Mouse (Mus musculus) stomach, embryonic 16.5 days (tissue): Measurements from ENCODE around the gene Secisbp2. TPM values are rescaled to one million over a fixed set of nuclear protein-coding genes. Genes with fewer than 3 reads are reported as not detected.
A peak's percentile ranks its signal among the peaks of the same experiment; 100 is the strongest.
"Not testable (repeated sequence)": the region's sequence is repeated elsewhere in the genome, so short reads cannot be mapped to it uniquely, and the experiment has no call there.

Source experiments
- ATAC-seq: fragments of 200-750 bp; cut with Nextera tagmentation; 2 replicates; pipeline ENCODE4 v1.8.0; 2017; ENCODE audit warnings: moderate number of reproducible peaks, moderate TSS enrichment; ENCODE audit not compliant: insufficient read depth, low FRiP score
- H3K27ac ChIP-seq: fragments of 300-500 bp; sonication (generic); 2 replicates; pipeline ENCODE4 v1.5.1; 2014; ENCODE audit warnings: low read length
- H3K27me3 ChIP-seq: fragments of 300-500 bp; sonication (generic); 2 replicates; pipeline ENCODE4 v1.6.1; 2014; ENCODE audit warnings: low read length, control low read depth, mixed read lengths; ENCODE audit not compliant: control insufficient read depth, insufficient read depth
- H3K36me3 ChIP-seq: fragments of 300-500 bp; sonication (generic); 2 replicates; pipeline ENCODE4 v1.6.1; 2014; ENCODE audit warnings: low read length; ENCODE audit not compliant: control insufficient read depth, insufficient read depth
- H3K4me1 ChIP-seq: fragments of 300-500 bp; sonication (generic); 2 replicates; pipeline ENCODE4 v1.6.1; 2014; ENCODE audit warnings: low read length, control low read depth, mixed read lengths; ENCODE audit not compliant: control insufficient read depth, insufficient read depth
- H3K4me2 ChIP-seq: fragments of 300-500 bp; sonication (generic); 2 replicates; pipeline ENCODE4 v1.6.1; 2014; ENCODE audit warnings: low read depth, low read length, mixed read lengths
- H3K4me3 ChIP-seq: fragments of 300-500 bp; sonication (generic); replicated peaks from 2 replicates; pipeline ENCODE4 v1.5.1; 2014; ENCODE audit warnings: mild to moderate bottlenecking, low read length
- H3K9ac ChIP-seq: fragments of 300-500 bp; sonication (generic); 2 replicates; pipeline ENCODE4 v1.6.1; 2014; ENCODE audit warnings: low read length
- H3K9me3 ChIP-seq: fragments of 300-500 bp; sonication (generic); replicated peaks from 2 replicates; pipeline ENCODE4 v1.6.1; 2016; ENCODE audit warnings: low read length, control low read depth; ENCODE audit not compliant: control insufficient read depth
- WGBS: fragments of 180-500 bp; shearing (Covaris S2); extraction: QIAGEN DNeasy Blood & Tissue Kit; methylation state at CpG from one replicate; pipeline ENCODE4 v1.1.7; 2014; 5-methylcytosine and 5-hydroxymethylcytosine counted together
- polyA plus RNA-seq: library from polyadenylated mRNA; unstranded; fragments of >200 nt; fragmentation: Nextera tagmentation; extraction: Ambion mirVana; gene quantifications from 2 replicates; pipeline ENCODE4 v1.2.1, GENCODE M21; 2015

Secisbp2 gene
- polyA plus RNA-seq, 1 experiment from 2014 or later: 22.6 TPM

DNA sequence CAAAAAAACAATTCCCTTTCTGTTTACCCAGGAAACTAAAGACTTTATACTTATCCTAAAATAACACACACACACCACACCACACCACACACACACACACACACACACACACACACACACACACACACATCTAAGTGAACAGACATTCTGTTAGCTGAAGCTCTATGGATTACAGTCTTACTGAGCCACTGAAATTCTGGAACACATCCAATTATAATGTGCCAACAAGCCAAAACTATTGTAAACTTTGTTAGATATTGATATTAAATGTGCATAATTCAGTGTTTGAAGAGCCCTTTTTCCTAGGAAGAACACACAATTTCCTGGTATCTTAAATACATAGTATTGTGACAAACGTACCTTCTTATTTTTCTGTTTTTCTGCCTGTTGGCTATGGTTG lies 34.2 kb upstream of the Secisbp2 start:
- no peak for ATAC-seq
- no peak overlapping the region for H3K4me3 ChIP-seq
- no peaks in the 10 kb centered on the region for H3K9me3 ChIP-seq
- no peak overlapping the region for H3K27ac ChIP-seq
- no peaks in the 10 kb centered on the region for H3K36me3 ChIP-seq
- no peak overlapping the region for H3K9ac ChIP-seq
- H3K4me1 ChIP-seq: 0 out of 2 replicates have a peak, but pooled peaks cover 3% of the 10 kb centered on the region
- no peak overlapping the region for H3K4me2 ChIP-seq
- WGBS: 53% methylated on average over 1 of the region's 1 CpGs
- H3K27me3 ChIP-seq: no peaks in the 10 kb centered on the region

DNA sequence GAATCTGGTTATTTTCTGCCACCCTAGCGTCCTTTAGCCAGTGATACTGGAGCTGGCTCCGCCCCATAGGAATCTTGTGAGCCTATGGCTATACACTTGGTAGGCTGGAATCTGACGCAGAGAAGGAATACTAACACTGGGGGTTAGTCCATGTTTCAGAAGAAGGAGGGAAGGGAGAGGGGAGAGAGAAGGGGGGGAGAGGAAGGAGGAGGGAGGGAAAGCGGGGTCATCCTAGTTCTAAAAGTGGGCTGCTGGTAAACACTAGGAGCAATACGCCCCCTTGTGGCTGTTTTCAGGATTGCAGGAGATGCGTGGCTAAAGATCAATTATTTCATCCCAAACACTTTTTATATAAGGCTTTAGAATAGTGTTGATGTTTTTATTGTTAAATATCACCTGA lies 33.6 kb upstream of the Secisbp2 start:
- no peak overlapping the region for H3K9ac ChIP-seq

DNA sequence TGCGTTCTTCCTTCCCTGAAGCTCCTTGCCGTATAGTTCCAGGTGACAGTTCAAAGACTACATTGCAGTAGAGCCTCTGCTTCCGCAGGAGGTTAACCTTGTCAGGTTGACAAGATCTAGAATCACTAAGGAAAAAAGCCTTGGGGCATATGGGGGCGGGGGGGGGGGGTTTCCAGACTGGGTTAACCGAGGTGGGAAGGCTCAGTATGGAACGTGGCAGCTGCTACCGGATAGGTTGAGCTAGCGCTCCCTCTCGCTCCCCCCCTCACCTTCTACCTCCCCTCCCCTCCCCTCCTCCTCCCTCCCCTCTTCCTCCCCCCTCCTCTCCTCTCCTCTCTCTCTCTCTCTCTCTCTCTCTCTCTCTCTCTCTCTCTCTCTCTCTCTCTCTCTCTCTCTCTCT lies 32.9 kb upstream of the Secisbp2 start:
- H3K36me3 ChIP-seq: no peaks in the 10 kb centered on the region
- 22% methylated on average over 9 of the region's 9 CpGs for WGBS
- H3K27ac ChIP-seq: no peak overlapping the region
- no peak overlapping the region for H3K9ac ChIP-seq
- no peak overlapping the region for H3K4me3 ChIP-seq
- H3K4me1 ChIP-seq: 0 out of 2 replicates have a peak, but pooled peaks cover 3% of the 10 kb centered on the region
- no peak for ATAC-seq
- no peaks in the 10 kb centered on the region for H3K27me3 ChIP-seq
- no peak overlapping the region for H3K4me2 ChIP-seq
- H3K9me3 ChIP-seq: no peaks in the 10 kb centered on the region

More for the DNA sequence above, 33.6 kb upstream of the Secisbp2 start:
- H3K4me3 ChIP-seq: no peak overlapping the region
- 0 out of 2 replicates have a peak, but pooled peaks have one; percentile 37 for ATAC-seq
- 20% methylated on average over 6 of the region's 6 CpGs for WGBS
- no peaks in the 10 kb centered on the region for H3K27me3 ChIP-seq
- 0 out of 2 replicates have a peak, but pooled peaks cover 3% of the 10 kb centered on the region for H3K4me1 ChIP-seq
- H3K27ac ChIP-seq: no peak overlapping the region
- H3K9me3 ChIP-seq: no peaks in the 10 kb centered on the region
- H3K4me2 ChIP-seq: no peak overlapping the region
- H3K36me3 ChIP-seq: no peaks in the 10 kb centered on the region

DNA sequence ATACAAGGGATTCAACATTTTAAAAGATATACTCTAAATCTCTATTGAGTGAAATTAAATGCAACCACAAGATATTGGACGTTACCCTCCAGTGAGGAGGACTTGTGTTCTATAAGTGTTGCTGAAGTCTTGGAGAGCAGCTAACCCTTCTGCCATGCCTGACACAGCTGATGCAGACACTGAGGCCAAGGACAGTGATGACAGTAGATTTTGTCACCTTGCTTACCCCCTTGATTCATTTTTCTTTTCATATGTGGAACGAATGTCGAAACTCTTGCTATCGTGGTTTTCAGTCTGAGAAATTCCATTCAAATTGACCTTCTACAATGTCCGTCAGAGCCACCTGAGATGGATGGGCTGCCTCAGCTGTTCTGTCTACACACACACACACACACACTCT lies 28.9 kb upstream of the Secisbp2 start:
- H3K9me3 ChIP-seq: no peaks in the 10 kb centered on the region
- H3K4me1 ChIP-seq: no peaks in the 10 kb centered on the region
- ATAC-seq: no peak
- H3K4me3 ChIP-seq: no peak overlapping the region
- H3K9ac ChIP-seq: no peak overlapping the region
- no peak overlapping the region for H3K27ac ChIP-seq
- no peaks in the 10 kb centered on the region for H3K36me3 ChIP-seq
- WGBS: 78% methylated on average over 5 of the region's 5 CpGs
- H3K4me2 ChIP-seq: no peak overlapping the region
- no peaks in the 10 kb centered on the region for H3K27me3 ChIP-seq

DNA sequence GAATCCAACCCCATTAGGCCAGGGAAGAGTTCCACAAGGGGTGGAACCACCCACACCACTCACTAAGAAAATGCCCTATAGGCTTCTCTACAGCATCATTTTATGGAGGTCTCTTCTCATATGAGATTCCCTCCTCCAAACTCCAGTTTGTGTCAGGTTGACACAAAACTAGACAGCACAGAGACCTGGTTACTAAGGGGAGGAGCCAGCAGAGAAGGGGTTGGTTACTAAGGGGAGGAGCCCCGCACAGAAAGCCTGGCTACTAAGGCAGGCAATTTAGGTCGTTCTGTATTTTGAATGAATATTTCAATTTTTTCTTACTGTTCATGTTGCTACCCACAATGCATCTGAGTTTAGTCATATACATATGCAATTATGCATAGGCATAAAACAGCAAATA lies 27.8 kb upstream of the Secisbp2 start:
- no peaks in the 10 kb centered on the region for H3K9me3 ChIP-seq
- WGBS: 85% methylated on average over 2 of the region's 2 CpGs
- H3K4me1 ChIP-seq: no peaks in the 10 kb centered on the region
- ATAC-seq: no peak
- H3K27ac ChIP-seq: no peak overlapping the region
- no peaks in the 10 kb centered on the region for H3K36me3 ChIP-seq
- H3K27me3 ChIP-seq: no peaks in the 10 kb centered on the region
- H3K9ac ChIP-seq: no peak overlapping the region
- no peak overlapping the region for H3K4me3 ChIP-seq
- no peak overlapping the region for H3K4me2 ChIP-seq

DNA sequence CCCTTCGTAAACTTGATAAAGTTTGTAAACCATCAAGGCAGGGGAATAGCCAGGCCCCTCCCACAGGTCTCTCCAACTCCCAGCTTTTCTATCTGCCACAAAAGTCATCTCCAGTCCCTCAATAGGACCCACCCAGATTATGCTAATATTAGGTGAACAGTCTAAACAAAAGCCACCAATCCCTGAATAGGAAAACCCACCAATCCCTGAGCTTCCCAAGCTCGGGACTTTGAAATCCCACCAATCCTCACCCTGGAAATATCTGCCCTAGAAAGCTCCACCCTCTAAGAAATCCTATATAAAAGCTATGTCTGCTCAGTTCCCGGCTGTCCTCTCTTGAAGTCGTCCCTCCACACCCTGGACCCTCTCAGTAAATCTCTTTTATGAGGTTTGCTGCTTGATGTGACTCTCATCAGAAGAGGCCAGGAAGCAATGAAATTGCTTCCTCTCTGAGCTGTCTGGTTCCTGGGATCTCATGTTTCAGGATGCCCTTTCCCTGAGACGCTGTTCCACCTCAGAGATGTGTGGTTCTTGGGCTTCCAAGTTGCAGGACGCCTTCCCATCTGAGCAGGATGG lies 23.1 kb upstream of the Secisbp2 start:
- H3K9ac ChIP-seq: no peak overlapping the region
- ATAC-seq: no peak
- no peaks in the 10 kb centered on the region for H3K36me3 ChIP-seq
- H3K4me2 ChIP-seq: no peak overlapping the region
- WGBS: 76% methylated on average over 6 of the region's 6 CpGs
- H3K4me1 ChIP-seq: no peaks in the 10 kb centered on the region
- H3K27me3 ChIP-seq: no peaks in the 10 kb centered on the region
- no peak overlapping the region for H3K4me3 ChIP-seq
- no peak overlapping the region for H3K27ac ChIP-seq
- no peaks in the 10 kb centered on the region for H3K9me3 ChIP-seq

DNA sequence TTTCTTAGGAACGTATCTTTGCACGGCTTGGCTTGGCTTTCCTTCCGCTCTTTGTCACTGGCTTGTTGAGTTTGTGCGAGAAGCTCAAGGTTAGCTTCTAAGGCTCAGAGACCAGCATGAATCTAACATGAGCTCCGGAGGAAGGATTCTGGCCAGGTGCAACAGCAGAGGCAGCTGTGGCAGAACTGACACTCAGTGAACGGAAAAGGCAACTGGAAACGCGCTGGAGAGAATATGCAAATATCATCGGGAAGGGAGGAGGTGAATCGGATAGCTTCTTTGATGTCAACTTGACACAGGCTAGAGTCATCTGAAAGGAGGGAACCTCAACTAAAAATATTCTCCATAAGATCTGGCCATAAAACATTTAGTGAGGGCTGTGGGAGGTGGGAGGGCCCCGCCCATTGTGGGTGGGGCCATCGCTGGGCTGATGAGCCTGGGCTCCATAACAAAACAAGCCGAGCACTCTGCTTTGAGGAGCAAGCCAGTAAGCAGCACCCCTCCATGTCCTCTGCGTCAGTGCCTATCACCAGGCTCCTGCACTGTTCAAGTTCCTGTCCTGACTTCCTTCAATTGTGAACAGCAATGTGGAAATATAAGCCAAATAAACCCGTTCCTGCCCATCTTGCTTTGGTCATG lies 20.0 kb upstream of the Secisbp2 start:
- Histone ChIP-seq H3K4me1 (no peaks in the 10 kb centered on the region), H3K4me3 (no peak overlapping the region), H3K27ac (no peak overlapping the region), H3K27me3 (no peaks in the 10 kb centered on the region), H3K9me3 (no peaks in the 10 kb centered on the region), H3K9ac (no peak overlapping the region), H3K4me2 (no peak overlapping the region), H3K36me3 (no peaks in the 10 kb centered on the region)
- 76% methylated on average over 15 of the region's 15 CpGs for WGBS
- ATAC-seq: no peak

DNA sequence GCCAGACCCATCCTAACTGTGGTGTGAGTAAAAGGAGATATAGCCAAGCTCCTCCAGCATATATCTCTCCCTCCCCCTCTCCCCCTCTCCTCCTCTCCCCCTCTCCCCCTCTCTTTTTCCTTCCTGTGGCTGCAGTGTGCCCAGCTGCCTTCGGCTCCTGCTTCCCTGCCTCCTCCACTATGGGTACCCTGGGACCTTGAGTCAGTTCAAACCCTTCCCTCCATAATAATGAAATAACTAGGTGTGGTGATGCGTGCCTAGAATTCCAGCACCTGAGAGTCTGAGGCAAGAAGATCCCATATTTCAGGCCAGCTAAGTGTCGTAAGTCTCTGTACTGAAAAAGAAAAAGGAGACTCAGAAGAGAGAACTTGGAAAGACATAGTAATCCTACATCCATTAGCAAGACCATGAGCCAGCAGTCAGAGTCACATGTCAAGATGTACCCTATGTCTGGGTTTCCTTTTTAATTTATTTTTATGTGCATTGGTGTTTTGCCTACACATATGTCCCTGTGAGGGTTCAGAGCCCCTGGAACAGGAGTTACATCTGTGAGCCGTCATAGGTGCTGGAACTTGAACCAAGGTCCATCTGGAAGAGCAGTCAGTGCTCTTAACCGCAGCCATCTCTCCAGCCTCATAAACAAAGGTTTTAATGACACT lies 18.8 kb upstream of the Secisbp2 start:
- no peak overlapping the region for H3K4me2 ChIP-seq
- H3K4me3 ChIP-seq: no peak overlapping the region
- H3K36me3 ChIP-seq: no peaks in the 10 kb centered on the region
- WGBS: 78% methylated on average over 5 of the region's 5 CpGs
- no peak overlapping the region for H3K27ac ChIP-seq
- no peaks in the 10 kb centered on the region for H3K27me3 ChIP-seq
- ATAC-seq: no peak
- no peaks in the 10 kb centered on the region for H3K9me3 ChIP-seq
- no peaks in the 10 kb centered on the region for H3K4me1 ChIP-seq
- no peak overlapping the region for H3K9ac ChIP-seq

DNA sequence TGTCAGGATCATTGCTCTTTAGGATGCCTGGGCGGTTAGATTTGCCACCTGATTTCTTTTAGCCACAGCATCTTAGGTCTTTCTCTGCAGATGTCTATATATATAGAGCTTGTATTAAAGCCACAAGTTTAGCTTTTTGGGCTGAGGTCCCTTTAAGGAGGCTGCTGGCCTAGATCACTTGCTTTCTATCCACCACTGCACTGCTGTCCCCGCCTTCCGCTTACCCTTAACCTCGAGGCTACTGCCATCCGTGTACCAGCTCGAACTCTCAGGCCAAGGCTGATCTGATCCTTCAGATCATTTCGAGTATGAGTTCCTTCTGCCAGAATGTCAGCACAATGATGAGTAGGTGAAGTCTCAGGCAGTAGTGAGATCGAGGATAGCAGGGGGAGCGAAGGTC lies 16.1 kb upstream of the Secisbp2 start:
- H3K4me3 ChIP-seq, H3K4me1 ChIP-seq, H3K27ac ChIP-seq, H3K9ac ChIP-seq, H3K9me3 ChIP-seq, ATAC-seq, H3K27me3 ChIP-seq, H3K36me3 ChIP-seq, H3K4me2 ChIP-seq: not testable (repeated sequence)
- 48% methylated on average over 5 of the region's 9 CpGs for WGBS
